Mouse (Mus musculus) kidney, adult 2 months (tissue): ENCODE results near the gene Shmt2.

Experiments
- CTCF ChIP-seq: fragments of 200-500 bp; conservative IDR thresholded peaks from 2 replicates; pipeline ENCODE4 v1.5.1; 2011; ENCODE audit warnings: low read depth, mild to moderate bottlenecking, control low read depth, low read length, moderate library complexity, mixed read lengths; ENCODE audit not compliant: insufficient read depth, insufficient read length
- POLR2A ChIP-seq: fragments of 200-500 bp; IDR thresholded peaks from one replicate; pipeline ENCODE4 v1.6.1; 2011; ENCODE audit warnings: low read depth, low read length, control low read depth

DNA sequence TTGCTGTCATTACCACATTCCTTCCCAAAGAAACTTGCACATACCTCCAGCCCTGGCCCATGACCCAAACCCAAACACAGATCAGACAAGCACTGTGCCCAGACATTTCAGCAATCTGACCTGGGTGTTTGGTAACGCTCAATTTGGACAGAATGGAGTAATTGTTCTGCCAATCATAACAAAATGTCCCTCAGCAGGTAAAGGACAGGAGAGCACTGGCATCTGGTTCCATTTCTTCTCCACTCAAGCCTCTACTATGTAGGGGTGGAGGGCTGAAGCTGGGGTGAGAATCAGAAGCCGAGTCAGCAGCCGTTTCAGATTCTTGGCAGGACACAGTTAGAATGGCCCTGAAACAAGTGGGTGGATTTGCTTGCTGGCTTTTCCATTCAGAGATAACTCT, 30.1 kb downstream of the Shmt2 start:
- TF ChIP-seq CTCF: no peak
- no peak for TF ChIP-seq POLR2A
